Mouse (Mus musculus): ENCODE results near the gene C77080. TPM values are rescaled to one million over a fixed set of nuclear protein-coding genes. Genes with fewer than 3 reads are reported as not detected.

C77080 gene
- total and polyA plus RNA-seq, 2 experiments from 2014 or later: 0.78 to 7.8 TPM

DNA sequence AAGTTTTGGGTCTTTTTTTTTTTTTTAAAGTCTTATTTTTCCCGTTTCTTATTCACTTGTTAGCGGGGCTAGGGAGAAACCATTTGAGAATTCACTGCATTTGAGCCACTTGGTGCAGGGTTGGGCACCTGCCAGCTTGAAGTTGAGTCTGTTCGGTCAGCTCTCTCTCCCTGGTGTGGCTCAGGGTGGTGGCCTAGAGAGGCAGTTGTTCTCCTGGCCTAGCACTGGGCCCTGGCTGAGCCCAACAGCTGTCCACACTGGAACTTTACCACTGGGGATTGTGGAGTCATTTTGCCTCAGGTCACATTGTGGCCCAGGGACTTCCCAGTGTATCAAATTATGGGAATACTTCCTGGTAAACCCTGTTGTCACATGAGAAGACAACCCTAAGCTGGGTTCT, 26.9 kb upstream of the C77080 start:
- TF ChIP-seq EP300 (IDR thresholded peaks at IDR 0.05; ENCODE audit: low read depth) (no peak), CTCF (IDR thresholded peaks at IDR 0.05; ENCODE audit: low read depth) (no peak)
- peak overlapping the region; percentile 99 for H3K4me2 ChIP-seq (ENCODE audit: low read depth, low read length)
- WGBS: 31% methylated on average over 3 of the region's 3 CpGs
- peak overlapping the region; percentile 71 for H3K27ac ChIP-seq (ENCODE audit: low read depth)
- ATAC-seq (ENCODE audit: insufficient read depth, low read depth): peak; percentile 42; the same call in 1 of the 2 replicates
- H3K9ac ChIP-seq (replicated peaks; ENCODE audit: low read depth, low read length): peak overlapping the region; percentile 70; the same call in 1 of the 2 replicates
- peak; percentile 11 for DNase-seq (ENCODE audit: low spot score)
- H3K27me3 ChIP-seq (ENCODE audit: control insufficient read depth, insufficient read depth, low read length): peaks cover 16% of the 10 kb centered on the region; the same call in 1 of the 2 replicates
- H3K36me3 ChIP-seq (replicated peaks; ENCODE audit: control insufficient read depth, insufficient read depth, low read length): no peaks in the 10 kb centered on the region
- peak overlapping the region; percentile 62 for H3K4me3 ChIP-seq (ENCODE audit: low read depth, low read length)
- peaks cover 9% of the 10 kb centered on the region; the same call in 1 of the 2 replicates for H3K4me1 ChIP-seq (ENCODE audit: control insufficient read depth, insufficient read depth)
- 0 out of 2 replicates have a peak, but pooled peaks cover 5% of the 10 kb centered on the region for H3K9me3 ChIP-seq (replicated peaks; ENCODE audit: control insufficient read depth, low read length)

GRCm38 (mm10) chr4:129287472-129287981, 26.3 kb upstream of the C77080 start, which contains the start of gene Sync:
TSS of gene Sync (plus strand) at chr4:129287617.
- WGBS: under 1% methylated on average over 43 of the region's 53 CpGs
- peak within 1 kb of the TSS; percentile 71 for H3K27ac ChIP-seq (ENCODE audit: low read depth)
- peaks cover 16% of the 10 kb centered on the region; the same call in 1 of the 2 replicates for H3K27me3 ChIP-seq (ENCODE audit: control insufficient read depth, insufficient read depth, low read length)
- peak; percentile 44 for DNase-seq (ENCODE audit: low spot score)
- TF ChIP-seq EP300 (IDR thresholded peaks at IDR 0.05; ENCODE audit: low read depth) (no peak), CTCF (IDR thresholded peaks at IDR 0.05; ENCODE audit: low read depth) (no peak)
- peak; percentile 71 for ATAC-seq (ENCODE audit: insufficient read depth, low read depth)
- peak within 1 kb of the TSS; percentile 62 for H3K4me3 ChIP-seq (ENCODE audit: low read depth, low read length)
- H3K9me3 ChIP-seq (replicated peaks; ENCODE audit: control insufficient read depth, low read length): 0 out of 2 replicates have a peak, but pooled peaks cover 2% of the 10 kb centered on the region
- H3K4me2 ChIP-seq (ENCODE audit: low read depth, low read length): peak within 1 kb of the TSS; percentile 99
- peak within 1 kb of the TSS; percentile 70 for H3K9ac ChIP-seq (replicated peaks; ENCODE audit: low read depth, low read length)
- peaks cover 9% of the 10 kb centered on the region; the same call in 1 of the 2 replicates for H3K4me1 ChIP-seq (ENCODE audit: control insufficient read depth, insufficient read depth)
- no peaks in the 10 kb centered on the region for H3K36me3 ChIP-seq (replicated peaks; ENCODE audit: control insufficient read depth, insufficient read depth, low read length)

DNA sequence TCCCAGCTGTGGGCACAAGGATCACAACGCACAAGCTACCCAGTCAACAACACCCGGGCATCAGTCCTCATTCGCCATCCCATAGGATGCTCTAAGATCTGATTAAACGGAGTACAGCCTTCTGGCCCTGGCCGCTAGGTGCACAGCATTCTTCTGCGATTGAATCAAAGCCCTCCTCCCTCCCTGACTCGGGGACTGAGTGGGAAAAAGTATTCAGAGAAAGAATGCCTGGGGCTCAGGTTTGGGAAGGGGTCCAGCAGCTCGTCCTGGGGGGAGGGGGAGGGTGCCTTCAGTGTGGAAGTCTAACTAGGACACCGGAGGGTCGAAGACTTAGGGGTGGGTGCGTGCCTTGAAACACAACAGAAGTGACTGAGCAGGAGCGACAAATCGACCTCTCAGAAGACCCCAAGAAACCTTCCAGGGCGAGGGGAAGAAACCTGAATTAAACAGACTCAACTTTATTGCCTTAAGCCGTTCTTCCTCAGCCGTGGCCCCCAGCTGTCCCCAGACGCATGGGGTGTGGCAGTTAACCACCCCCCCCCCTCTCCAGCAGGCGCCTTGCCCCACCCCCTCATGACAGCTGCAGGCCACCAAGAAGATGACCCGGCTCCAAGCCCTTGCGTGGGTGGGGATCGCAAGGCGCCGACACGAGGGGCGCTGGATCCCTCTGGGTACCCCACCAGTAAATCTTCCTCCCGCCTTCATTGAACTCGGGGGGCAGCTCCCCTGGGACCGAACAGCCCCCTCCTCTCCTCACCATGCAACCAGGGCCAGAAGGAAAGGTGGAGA, 25.7 kb upstream of the C77080 start:
- TF ChIP-seq CTCF (IDR thresholded peaks at IDR 0.05; ENCODE audit: low read depth) (no peak), EP300 (IDR thresholded peaks at IDR 0.05; ENCODE audit: low read depth) (no peak)
- DNase-seq (ENCODE audit: low spot score): peak; percentile 9
- peak; percentile 16; the same call in 1 of the 2 replicates for ATAC-seq (ENCODE audit: insufficient read depth, low read depth)
- H3K4me2 ChIP-seq (ENCODE audit: low read depth, low read length): peak overlapping the region; percentile 99
- WGBS: 3% methylated on average over 28 of the region's 28 CpGs
- peak overlapping the region; percentile 70 for H3K9ac ChIP-seq (replicated peaks; ENCODE audit: low read depth, low read length)
- H3K4me3 ChIP-seq (ENCODE audit: low read depth, low read length): peak overlapping the region; percentile 62
- H3K4me1 ChIP-seq (ENCODE audit: control insufficient read depth, insufficient read depth): peaks cover 9% of the 10 kb centered on the region; the same call in 1 of the 2 replicates
- H3K27me3 ChIP-seq (ENCODE audit: control insufficient read depth, insufficient read depth, low read length): peaks cover 16% of the 10 kb centered on the region; the same call in 1 of the 2 replicates
- no peaks in the 10 kb centered on the region for H3K36me3 ChIP-seq (replicated peaks; ENCODE audit: control insufficient read depth, insufficient read depth, low read length)
- H3K9me3 ChIP-seq (replicated peaks; ENCODE audit: control insufficient read depth, low read length): no peaks in the 10 kb centered on the region
- H3K27ac ChIP-seq (ENCODE audit: low read depth): no peak overlapping the region

DNA sequence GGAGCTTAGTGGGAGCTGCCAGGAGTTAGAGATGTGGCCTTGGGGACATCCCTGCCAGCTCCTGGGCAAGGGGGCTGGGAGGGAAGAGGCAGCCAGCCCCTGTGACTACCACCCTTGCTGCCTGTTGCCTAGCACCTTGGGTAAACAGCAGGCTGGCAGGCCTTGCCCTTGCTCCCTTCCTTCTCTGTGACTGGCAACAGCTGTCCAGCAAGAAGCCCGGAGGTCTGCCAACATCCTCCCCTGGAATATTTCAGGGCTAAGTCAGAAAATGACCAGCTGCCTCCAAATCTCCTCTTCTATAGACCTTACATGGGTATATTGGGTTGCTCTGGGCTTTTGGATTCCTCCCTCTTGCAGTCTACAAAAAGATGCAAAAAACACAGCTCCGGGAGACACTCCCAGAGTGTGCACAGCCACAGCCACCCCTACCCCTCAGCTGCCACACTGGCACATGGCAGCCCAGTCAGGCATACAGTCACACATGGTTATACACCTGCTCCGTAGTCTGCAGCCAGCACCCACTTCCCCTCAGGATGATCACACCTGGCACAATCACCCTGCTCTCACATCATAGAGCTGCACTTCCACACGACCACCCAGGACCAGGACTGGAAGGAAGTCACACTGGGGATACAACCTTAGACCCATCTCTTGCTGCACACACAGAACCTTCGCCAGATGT, 24.9 kb upstream of the C77080 start:
- ATAC-seq (ENCODE audit: insufficient read depth, low read depth) (0 out of 2 replicates have a peak, but pooled peaks have one; percentile 7), DNase-seq (ENCODE audit: low spot score) (no peak)
- Histone ChIP-seq H3K36me3 (replicated peaks; ENCODE audit: control insufficient read depth, insufficient read depth, low read length) (no peaks in the 10 kb centered on the region), H3K9me3 (replicated peaks; ENCODE audit: control insufficient read depth, low read length) (no peaks in the 10 kb centered on the region), H3K4me3 (ENCODE audit: low read depth, low read length) (peak overlapping the region; percentile 62; the same call in 1 of the 2 replicates), H3K4me2 (ENCODE audit: low read depth, low read length) (peak overlapping the region; percentile 99; the same call in 1 of the 2 replicates), H3K4me1 (ENCODE audit: control insufficient read depth, insufficient read depth) (peaks cover 9% of the 10 kb centered on the region; the same call in 1 of the 2 replicates), H3K27ac (ENCODE audit: low read depth) (no peak overlapping the region), H3K27me3 (ENCODE audit: control insufficient read depth, insufficient read depth, low read length) (peaks cover 16% of the 10 kb centered on the region; the same call in 1 of the 2 replicates), H3K9ac (replicated peaks; ENCODE audit: low read depth, low read length) (no peak overlapping the region)
- WGBS: 61% methylated on average over 5 of the region's 5 CpGs
- TF ChIP-seq EP300 (IDR thresholded peaks at IDR 0.05; ENCODE audit: low read depth) (no peak), CTCF (IDR thresholded peaks at IDR 0.05; ENCODE audit: low read depth) (no peak)

GRCm38 (mm10) chr4:129284685-129285084, 23.5 kb upstream of the C77080 start:
- Histone ChIP-seq H3K27ac (ENCODE audit: low read depth) (no peak overlapping the region), H3K4me3 (ENCODE audit: low read depth, low read length) (no peak overlapping the region), H3K9ac (replicated peaks; ENCODE audit: low read depth, low read length) (no peak overlapping the region), H3K4me1 (ENCODE audit: control insufficient read depth, insufficient read depth) (peaks cover 9% of the 10 kb centered on the region; the same call in 1 of the 2 replicates), H3K9me3 (replicated peaks; ENCODE audit: control insufficient read depth, low read length) (no peaks in the 10 kb centered on the region), H3K27me3 (ENCODE audit: control insufficient read depth, insufficient read depth, low read length) (peaks cover 16% of the 10 kb centered on the region; the same call in 1 of the 2 replicates), H3K36me3 (replicated peaks; ENCODE audit: control insufficient read depth, insufficient read depth, low read length) (no peaks in the 10 kb centered on the region), H3K4me2 (ENCODE audit: low read depth, low read length) (no peak overlapping the region)
- ATAC-seq (ENCODE audit: insufficient read depth, low read depth) (no peak), DNase-seq (ENCODE audit: low spot score) (no peak)
- TF ChIP-seq CTCF (IDR thresholded peaks at IDR 0.05; ENCODE audit: low read depth): no peak
- TF ChIP-seq EP300 (IDR thresholded peaks at IDR 0.05; ENCODE audit: low read depth): no peak
- 66% methylated on average over 2 of the region's 2 CpGs for WGBS
